Mouse (Mus musculus): Measurements from ENCODE around the gene Cdk17. TPM values are rescaled to one million over a fixed set of nuclear protein-coding genes. Genes with fewer than 3 reads are reported as not detected.

Cdk17 gene
- total RNA-seq (2021) = 10 to 100 TPM; 13.1 to 13.5 TPM
- long read RNA-seq, experiment 1, transcript Cdk17-201 (17 exons, 3,615 nt) = major isoform, 15 of 24 reads
- long read RNA-seq, experiment 1, partial matches to known transcripts = 6 of 24 reads
- long read RNA-seq, experiment 1, other reads (novel, unspliced or antisense) = 3 of 24 reads
- long read RNA-seq, experiment 2, transcript Cdk17-201 (17 exons, 3,615 nt) = major isoform, 5 of 7 reads
- long read RNA-seq, experiment 2, partial matches to known transcripts = 0 of 7 reads
- long read RNA-seq, experiment 2, other reads (novel, unspliced or antisense) = 2 of 7 reads

DNA sequence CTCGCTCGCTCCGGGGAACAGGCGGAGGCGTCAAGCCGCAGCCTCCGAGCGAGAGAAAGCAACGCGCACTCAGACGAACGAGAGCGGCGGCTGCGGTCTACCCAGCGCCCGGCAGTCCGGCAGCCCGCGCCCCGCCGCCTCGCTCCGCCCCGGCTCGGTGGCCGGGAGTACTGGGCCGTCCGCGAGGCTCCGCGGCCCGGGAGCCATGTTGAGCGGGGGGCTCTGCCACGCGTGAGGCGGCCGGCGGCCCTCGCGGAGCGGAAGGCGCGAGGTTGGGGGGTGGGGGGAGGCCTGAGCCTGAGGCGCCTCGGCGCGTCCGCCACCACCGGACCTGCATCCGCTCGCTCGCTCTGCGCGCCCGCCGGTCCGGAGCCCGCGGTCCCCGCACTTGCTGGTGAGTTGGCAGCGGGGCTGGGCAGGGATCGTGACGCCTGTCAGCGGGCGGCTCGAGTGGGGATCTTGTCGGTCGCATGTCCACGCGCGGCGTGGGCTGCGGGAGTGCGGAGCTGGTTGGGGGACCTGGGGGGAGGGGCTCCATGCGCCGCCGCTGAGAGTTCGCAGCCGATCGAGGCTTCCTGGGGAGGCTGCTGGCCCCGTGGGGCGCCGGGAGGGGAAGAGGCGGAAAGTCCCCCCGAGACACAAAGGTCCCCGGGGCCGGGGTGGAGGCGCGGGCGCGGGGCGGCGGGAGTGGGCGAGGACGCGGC lies at the start of gene Cdk17:
Gene Cdk17, plus strand, starts transcription at position 69 of the 704 bp plus-strand sequence.
- peak; percentile 78 for DNase-seq

DNA sequence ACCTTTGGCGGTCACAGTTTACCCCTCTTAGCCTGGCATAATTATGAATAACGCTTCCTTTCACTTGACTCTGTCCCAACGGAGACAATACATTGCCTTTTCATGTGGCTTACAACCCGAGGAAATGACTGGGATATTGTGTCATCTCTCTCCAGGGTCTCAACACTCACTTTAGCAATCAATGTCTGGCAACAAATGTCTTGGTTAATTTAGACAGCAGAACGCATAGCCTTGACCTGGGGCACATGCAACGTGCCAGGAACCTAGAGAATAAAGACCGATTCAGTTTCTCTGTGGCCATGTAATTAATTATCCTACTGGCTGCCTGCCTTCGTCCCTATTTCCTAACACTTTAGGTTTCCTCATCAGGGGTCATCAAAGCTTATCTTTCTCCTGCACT lies 49.3 kb upstream of the Cdk17 start:
- DNase-seq = no peak

DNA sequence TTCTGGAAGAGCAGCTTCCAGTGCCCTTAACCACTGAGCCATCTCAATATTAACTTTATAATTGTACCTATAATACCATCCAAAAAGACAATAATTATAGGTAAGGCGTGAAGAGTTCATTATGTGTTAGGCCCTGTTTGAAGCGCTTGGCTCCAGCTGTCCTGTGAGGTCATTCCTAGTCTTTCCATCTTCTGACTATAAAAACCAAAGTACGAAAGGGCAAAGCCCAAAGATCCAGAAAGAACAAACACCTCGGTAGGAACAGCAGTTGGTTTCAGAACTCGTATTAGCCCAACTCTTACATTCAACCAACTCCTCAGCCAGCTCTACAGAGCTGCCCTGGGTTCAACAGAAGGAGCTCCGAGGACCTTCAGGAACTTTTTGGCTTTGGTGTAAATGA lies 48.7 kb upstream of the Cdk17 start:
- DNase-seq = no peak

DNA sequence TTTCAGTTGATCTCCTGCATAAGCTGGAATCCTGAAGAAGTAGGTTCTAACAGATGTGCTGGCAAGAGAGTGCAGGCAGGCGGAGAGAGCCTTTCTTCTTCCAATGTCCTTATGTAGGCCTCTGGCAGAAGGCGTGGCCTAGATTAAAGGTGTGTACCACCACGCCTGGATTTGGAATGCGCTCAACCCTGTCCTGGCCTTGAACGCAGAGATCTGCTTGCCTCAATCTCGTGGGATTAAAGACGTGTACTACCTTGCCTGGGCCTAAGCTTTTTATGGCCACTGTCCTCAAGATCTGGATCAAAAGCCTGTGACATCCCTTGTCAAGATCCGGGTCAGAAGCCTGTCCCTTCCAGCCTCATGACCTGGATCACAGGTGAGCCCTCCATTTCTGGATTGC lies 46.7 kb upstream of the Cdk17 start:
- no peak for DNase-seq

DNA sequence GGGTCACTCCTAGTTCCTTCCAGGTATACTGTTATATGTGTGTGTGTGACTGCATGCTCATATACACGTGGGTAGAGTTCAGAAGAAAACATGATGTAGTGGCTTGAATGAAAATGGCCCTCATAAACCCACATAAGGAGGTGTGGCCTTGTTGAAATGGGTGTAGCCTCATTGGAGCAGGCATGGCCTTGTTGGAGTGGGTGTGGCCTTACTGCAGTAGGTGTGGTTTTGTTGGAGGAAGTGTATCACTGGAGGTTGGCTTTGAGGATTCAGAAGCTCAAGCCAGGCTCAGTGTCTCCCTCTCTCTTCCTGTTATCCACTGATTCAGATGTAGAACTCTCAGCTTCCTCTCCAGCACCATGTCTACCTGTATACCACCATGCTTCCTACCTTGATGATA lies 45.9 kb upstream of the Cdk17 start:
- DNase-seq = no peak

DNA sequence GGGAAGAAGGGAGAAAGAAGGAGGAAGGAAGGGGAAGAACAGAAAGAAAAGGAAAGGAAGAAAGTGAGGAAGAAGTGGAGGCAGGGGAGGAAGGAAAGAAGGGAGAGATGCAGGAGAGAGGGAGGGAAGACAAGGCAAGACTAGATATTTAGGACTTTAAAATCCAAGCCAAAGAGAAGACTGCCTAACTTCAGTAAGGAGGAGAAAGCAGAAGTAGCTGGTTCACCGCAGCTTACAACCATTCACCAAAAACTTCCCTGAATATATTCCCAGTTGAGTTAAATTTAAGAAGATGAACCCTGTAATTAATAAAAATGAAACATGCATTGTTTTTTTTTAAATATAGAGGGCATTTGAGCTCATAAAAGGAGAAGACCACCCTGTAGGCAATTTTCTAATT lies 44.9 kb upstream of the Cdk17 start:
- DNase-seq = no peak

DNA sequence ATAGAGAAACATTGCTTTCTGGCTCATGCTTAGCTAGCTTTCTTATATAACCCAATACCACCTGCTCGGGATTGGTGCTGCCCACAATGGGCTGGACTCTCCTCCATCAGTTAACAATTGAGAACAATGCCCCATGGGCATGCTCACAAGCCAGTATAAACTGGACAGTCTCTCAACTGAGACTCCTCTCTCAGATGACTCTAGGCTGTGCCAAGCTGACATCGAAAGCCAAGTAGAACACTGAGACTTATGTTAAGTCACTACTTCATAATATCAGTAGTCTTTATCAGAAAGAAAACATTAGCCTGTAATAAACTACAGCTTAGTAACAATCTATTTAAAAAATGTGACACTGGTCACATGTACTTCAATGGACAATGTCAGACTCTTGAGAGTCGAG lies 44.0 kb upstream of the Cdk17 start:
- no peak for DNase-seq

DNA sequence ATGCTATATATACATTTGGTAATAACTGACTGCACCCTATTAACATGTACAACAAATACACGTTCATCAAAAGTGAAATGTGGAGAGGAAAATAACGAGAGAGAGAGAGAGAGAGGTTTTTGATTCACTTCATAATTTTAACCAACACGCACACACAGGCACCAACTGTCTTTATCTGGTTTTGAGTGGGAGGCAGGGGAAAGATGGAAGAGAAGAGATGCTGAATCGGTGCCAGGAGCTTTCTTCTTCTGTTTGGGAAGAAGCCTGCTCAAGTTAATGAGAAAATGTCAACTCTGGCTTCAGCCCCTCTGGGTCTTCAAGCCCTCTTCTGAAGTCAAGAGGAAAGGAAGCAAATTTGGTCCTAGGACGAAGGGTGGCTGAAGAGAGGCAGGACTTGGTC lies 40.9 kb upstream of the Cdk17 start:
- DNase-seq = no peak

DNA sequence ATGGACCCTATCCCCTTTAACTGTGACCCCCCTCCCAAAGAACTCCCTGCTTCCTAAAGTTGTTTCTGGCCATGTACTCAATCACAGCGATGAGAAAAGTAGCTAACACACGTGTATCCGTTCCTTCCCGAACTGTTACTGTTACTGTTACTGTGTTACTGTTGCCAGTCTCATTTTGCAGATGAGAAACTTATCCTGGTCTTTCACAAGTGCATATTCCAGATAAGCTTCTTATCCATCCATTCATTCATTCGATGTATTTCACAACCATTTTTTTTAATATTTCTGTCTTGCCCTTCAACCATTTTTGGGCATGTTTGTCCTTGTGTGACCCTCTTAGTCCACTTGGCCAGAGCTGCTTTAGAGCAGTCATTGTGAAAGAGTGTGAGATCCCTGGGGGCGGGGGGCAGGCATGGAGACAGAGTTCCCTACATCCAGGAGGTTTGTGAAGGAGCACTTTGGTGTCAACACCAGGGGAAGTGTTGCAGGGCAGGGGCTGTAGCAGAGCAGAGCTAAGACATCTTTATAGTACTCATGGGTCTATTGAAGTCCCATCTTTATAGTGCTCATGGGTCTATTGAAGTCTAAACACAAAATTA lies 39.3 kb upstream of the Cdk17 start:
- no peak for DNase-seq

DNA sequence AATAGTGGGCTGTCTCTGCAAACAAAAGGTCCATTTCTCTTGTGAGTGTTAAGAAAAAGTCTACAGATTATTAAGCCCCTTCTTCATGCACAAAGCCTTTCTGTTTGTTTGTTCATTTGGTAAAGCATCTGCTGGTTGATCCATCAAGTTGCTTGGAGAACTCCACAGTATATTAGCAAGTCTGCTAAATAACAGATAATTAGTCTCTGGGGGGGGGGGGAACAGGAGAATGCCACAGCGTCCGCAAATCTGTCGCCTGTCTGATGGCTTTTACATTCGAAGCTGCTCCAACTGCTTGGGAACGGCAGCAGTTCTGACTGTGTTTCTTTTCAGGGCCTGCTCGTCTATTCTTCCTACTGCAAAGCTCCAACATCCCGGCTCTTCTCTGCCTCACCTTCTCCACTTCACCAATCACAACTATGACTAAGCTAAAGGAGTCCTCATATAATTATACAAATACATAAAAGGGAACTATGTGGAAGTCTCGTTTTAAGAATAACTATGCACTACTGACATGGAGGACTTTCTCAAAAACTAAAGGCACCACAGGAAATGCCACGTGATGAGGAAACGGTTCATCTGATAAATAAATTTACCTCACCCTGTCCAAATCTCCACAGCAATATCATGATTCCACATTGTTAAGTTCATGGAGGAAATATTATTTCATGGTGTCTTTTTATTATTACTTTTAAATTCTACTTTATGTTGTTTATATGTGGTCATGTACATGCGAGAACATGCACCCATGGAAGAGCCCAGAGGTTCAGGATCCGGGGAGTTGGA lies 38.1 kb upstream of the Cdk17 start:
- DNase-seq = no peak

DNA sequence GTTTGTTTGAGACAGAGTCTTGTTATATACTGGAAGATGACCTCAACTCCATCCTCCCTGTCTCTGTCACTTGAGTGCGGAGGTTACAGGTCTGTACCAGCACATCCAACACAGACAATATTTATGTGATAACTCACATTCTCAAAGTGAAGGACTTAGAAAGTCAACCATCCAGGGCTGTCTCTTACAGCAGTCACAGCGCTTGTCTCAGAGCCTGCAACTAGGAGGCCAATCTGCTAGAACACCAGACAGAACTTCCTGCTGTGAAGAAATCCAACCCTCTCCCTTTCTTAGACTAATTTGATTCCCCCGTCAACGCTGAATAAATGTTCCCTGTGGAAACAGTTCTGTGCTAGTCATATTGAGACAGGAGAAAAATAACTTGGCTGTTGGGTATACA lies 37.4 kb upstream of the Cdk17 start:
- DNase-seq = no peak

DNA sequence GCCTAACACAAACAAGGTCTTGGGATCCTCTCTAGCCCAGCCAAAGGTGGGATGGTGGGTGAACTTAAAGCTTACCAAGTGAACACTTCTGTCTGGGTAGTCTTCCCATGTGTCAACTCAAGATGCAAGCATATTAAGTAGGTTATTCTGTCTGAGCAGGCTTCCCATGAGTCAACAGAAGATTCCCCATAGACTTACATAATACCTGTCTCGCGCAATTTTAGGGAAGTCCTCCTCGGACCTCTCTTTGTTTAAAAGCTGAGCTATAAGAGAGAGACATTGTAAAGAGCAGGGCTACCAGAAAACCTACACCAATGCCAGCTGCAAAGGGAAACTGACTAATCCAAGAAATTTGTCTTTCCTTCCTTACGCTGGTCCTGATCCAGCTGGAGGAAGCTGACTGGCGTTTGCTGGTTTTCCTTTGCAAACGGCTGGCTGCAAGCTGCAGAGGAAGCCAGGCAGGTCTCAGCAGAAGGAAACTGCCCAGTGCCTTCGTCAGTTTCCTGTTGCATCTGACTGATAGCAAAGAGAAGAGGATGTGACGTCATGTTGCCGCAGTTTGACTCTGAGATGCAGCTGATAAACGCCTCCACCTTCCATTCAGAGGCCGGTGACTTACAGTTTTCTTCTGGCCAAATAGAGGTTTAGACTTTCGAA lies 36.6 kb upstream of the Cdk17 start:
- DNase-seq = peak; percentile 65 to 90

DNA sequence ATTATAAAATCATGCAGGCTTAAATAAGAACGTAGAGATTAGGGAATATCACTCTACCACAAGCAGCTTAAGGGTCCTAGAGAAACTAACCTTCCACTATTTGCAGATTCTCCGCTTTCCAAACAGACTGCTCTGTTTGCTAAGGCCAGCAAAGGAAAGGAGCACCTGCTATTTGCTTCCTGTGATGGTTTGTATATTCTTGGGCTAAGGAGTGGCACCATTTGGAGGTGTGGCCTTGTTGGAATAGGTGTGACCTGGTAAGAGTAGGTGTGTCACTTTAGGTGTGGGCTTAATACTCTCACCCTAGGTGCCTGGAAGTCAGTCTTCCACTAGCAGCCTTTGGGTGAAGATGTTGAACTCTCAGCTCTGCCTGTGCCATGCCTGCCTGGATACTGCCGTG lies 34.6 kb upstream of the Cdk17 start:
- DNase-seq = no peak

DNA sequence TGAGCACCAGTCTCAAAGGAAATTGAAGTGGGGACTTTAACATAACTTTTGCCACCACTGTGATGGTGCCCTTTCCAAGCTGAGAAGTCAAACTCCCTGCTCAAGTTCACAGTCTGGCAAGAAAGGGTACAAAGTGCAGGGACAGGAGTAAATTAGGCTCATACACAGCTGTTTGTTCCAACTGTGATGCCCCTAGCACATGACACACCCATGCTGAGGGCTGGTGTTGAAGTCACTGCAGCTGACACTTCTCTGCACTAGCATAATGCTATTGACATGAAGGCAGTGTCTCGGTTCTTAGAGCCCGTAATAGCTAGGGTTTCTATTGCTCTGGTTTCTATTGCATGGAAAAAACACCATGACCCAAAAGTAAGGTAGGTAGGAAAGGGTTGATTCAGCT lies 32.1 kb upstream of the Cdk17 start:
- DNase-seq = no peak

DNA sequence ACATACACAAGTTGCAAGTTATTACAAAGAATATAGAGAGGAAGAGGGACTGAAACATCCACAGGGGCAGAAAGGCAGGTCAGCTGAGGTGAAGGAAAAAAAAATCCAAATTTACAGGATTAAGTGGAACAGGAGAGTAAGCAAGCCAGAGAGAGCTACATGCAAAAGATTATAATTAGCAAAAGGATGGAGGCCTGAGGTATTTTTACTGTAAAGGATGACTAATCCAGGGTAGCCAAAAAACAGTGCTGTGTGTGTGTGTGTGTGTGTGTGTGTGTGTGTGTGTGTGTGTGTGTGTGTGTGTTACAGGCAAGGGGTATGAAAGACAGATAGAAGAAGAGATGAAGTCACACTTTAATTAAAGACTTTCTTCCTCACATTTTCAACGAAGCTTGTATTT lies 31.3 kb upstream of the Cdk17 start:
- DNase-seq = no peak

DNA sequence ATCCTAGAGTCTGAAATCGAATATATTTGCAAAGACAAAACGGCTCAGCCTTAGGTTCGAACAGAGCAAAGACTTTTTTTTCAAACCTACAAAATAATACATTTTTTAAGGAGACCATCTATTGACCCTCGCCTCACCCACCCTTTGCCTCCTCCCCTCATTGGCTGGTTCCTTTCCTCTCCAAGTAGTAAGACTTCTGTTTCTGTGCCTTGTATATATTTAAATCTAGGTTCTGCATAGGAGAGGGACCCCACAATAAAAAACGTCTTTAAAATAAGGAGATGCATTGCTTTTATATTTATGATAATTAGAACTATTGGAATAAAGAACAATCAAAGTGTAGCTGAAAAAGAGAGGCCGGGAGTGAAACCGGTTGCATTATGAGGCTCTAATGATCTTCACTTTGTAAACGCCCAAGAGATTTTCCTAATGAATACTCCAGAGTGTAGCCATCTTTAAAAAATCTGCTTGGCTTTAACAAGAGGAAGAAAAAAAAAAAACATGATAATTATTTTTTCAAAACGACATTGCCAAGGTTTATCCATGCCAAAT lies 30.7 kb upstream of the Cdk17 start:
- DNase-seq = no peak

DNA sequence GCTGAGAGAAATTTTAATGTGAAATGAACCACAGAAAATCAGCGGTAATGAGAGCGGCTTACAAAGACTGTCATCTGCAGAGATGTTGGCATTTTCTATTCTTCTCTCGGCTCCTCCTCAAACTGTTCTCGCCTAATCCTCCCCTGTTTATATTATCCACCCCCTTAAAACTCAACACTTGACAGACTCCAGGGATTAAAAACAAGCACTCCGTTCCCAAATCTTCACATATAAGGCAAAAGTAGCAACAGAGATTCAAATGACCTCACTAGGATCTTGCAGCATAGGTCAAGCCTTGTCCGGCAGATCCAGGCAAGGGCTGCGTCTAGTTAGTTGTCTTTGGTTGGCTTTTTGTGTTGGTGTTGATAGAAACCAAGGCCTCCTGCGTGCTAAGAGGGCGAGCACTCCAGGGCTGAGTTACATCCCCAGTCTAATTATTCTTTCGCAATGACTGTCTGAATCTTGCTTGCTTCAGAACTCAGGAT lies 30.2 kb upstream of the Cdk17 start:
- DNase-seq = peak; percentile 34 to 63

DNA sequence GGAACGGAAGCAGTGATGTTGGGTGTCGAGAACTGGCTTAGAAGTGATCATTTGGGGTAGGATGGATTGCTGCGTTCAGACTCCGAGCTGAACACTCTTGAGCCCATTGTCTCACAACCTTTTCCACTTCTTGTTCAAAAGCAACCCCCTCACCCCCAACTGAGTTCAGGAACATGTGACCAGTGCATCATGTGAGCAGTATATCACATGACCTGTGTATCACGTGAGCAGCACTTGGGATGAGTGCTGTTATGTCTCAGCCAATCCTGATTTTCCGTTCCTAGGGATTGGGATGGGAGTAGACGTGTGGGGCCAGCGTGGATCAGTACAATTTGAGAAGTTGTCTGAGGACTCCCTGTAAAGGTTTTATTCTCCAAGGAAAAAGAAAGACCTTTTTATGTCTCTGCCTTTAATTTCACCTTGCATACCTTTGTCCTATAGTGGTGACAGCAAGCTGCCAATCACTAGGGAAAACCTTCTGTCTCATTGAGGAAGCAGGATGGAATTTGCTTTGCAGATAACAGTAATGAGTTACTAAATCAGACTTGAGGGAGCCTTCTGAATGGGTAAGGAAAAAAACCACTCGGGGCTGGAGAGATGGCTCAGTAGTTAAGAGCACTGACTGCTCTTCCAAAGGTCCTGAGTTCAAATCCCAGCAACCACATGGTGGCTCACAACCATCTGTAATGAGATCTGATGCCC lies 28.7 kb upstream of the Cdk17 start:
- peak in 1 of 2 experiments; percentile 4 for DNase-seq

DNA sequence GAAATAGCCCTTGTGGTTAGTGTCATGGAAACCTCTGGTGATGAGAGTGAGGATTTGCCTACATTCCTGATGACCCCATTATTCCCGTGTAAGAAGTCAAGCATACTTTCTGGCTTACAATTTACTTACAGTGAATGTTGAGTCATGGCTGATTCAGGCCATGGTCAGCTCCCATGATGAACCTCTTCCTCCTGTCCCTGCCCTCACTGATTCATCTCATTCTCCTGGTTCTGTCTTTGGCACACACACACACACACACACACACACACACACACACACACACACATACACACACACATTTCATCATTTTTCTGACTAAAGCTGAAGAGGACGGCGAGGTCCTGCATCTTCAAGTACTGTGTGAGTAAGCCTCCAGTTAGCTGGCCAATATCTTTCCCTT lies 21.9 kb upstream of the Cdk17 start:
- no peak for DNase-seq

DNA sequence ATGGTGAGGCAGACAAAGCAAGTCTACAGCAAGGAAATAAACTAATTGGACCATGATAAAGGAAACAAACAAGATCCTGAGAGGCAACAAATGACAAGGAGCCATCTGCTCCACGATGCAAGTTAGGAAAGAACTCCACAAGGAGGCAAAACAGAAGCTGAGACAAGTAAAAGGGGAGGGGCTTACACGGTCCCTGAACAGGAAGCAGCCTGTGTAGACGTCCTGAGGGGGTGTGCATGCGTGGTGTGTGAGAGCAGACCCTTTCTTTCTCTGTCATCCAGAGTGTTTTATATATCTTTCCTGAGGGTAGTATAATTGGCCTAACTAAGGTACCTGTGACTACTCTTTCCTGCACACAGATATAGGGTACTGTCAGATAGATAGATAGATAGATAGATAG lies 19.9 kb upstream of the Cdk17 start:
- no peak for DNase-seq

DNA sequence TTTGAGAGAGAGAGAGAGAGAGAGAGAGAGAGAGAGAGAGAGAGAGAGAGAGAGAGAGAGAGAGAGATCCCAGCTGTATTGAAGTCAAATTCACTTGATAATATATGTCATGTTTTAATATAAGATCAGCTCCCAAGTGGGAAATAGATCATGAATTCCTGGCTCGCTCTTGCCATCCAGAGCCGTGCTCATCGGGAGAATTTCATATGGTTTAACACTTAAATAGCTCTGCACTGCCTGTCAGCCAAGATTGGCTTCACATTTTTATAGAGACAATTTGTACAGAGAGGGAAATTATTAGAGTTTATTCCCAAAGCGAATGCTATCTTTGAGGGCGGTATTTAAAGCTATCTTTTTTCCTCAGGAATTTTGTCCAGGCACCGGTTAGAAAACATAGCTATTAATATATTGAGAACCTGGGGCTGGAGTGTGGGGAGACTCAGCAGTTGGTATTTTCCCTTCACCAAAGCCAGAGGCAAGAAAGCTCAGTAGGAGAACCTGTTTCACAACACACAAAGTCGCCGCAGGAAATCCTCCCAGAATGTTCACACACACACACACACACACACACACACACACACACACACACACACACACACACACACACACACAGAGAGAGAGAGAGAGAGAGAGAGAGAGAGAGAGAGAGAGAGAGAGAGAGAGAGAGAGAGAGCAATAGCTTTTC lies 17.9 kb upstream of the Cdk17 start:
- no peak for DNase-seq

Measured in heart, adult 18-20 months (tissue).